8 mouse cellular contexts compared by ENCODE assay signal in genomic region chr15:94543409-94544051, GRCm38 (mm10). TPM values are rescaled to one million over a fixed set of nuclear protein-coding genes. Genes with fewer than 3 reads are reported as not detected.
DNase-seq lines count a peak whose midpoint lies in the region; ATAC-seq and TF ChIP-seq lines count a peak whose summit lies in the region.

Pus7l (minus strand) TSS chr15:94543547.
Irak4 (plus strand) TSS chr15:94543643.

- H3K4me2 ChIP-seq in hindbrain, embryonic 13.5 days, result peak within 1 kb of the TSS; percentile 74

- peak within 1 kb of the TSS; percentile 73 for H3K9ac ChIP-seq in hindbrain, embryonic 13.5 days

- no peak for TF ChIP-seq CTCF in Patski (IDR thresholded peaks at IDR 0.05)

- ATAC-seq in Patski, result peak; percentile 99
- peak; percentile 99 for ATAC-seq in hindbrain, embryonic 13.5 days (ENCODE audit: low FRiP score)

- peak within 1 kb of the TSS; percentile 72; the same call in 1 of the 2 replicates for H3K27ac ChIP-seq in hindbrain, embryonic 13.5 days

- POLR2A ChIA-PET in Patski (lab: Charles Lee), result interaction anchor here (0.9 kb wide), 1 partner anchor 46 kb away, joined by 3 read pairs; the partner anchor contains the start of gene Twf1

- WGBS in hindbrain, embryonic 13.5 days, result under 1% methylated on average over 45 of the region's 45 CpGs

- CTCF ChIA-PET in Patski (lab: Charles Lee), result no interaction called here

- H3K36me3 ChIP-seq in hindbrain, embryonic 13.5 days, result no peaks in the 10 kb centered on the region

- in situ Hi-C loops in Patski (cut with MboI; ENCODE audit: low pct_unique_long_range_greater_than_20kb), result loop anchor here (25.0 kb wide), 1 partner anchor 1281 kb away; no protein-coding TSS in a partner anchor

- DNase-seq in Patski (ENCODE audit: low read depth, low spot score), result peak; percentile 78
- peak; percentile 92 to 94 for DNase-seq in cerebellum, postnatal 14 days
- peak; percentile 83 to 88 for DNase-seq in frontal cortex, postnatal 14 days (ENCODE audit: low spot score in 2 of 2)
- peak; percentile 82 to 83 for DNase-seq in layer of hippocampus, postnatal 25 days (ENCODE audit: extremely low spot score in 1 of 2, low spot score in 1 of 2)
- DNase-seq in lung, postnatal 25 days (ENCODE audit: low spot score), result peak; percentile 96
- peak; percentile 97 for DNase-seq in retina, embryonic 14.5 days (ENCODE audit: low spot score)
- peak; percentile 95 for DNase-seq in thymus, postnatal 4 days

- H3K27me3 ChIP-seq in Patski, result no peaks in the 10 kb centered on the region
- no peaks in the 10 kb centered on the region for H3K27me3 ChIP-seq in hindbrain, embryonic 13.5 days

- no peaks in the 10 kb centered on the region for H3K9me3 ChIP-seq in hindbrain, embryonic 13.5 days

- H3K4me1 ChIP-seq in hindbrain, embryonic 13.5 days (replicated peaks), result peaks cover 5% of the 10 kb centered on the region

- H3K4me3 ChIP-seq in hindbrain, embryonic 13.5 days, result peak within 1 kb of the TSS; percentile 79

RNA-seq across cellular contexts. Expression of gene Pus7l, which starts in this region (rescaled TPM):
- polyA plus RNA-seq in Patski (2021), result 3.6 TPM
- polyA plus RNA-seq in hindbrain, embryonic 13.5 days (2015; fragmentation: Nextera tagmentation; extraction: Ambion mirVana), result 6.9 and 7.2 TPM in 2 replicates
- 1 to 10 TPM; 4.3 to 5.3 TPM for total RNA-seq in layer of hippocampus, postnatal 25 days (2021)

RNA-seq across cellular contexts. Expression of gene Irak4, which starts in this region (rescaled TPM):
- polyA plus RNA-seq in Patski (2021), result 28.0 TPM
- 1.9 and 2.4 TPM in 2 replicates for polyA plus RNA-seq in hindbrain, embryonic 13.5 days (2015; fragmentation: Nextera tagmentation; extraction: Ambion mirVana)
- 1 to 10 TPM; 2.0 to 2.3 TPM for total RNA-seq in layer of hippocampus, postnatal 25 days (2021)

Comparison
In these comparisons a context has a peak if more than half of its experiments do, and no peak if none do; other contexts are left out.
1. Peak in every context shown above with its lines: DNase-seq, ATAC-seq, H3K4me3 ChIP-seq and H3K27ac ChIP-seq.